Mouse (Mus musculus) liver, embryonic 16.5 days (tissue): ENCODE measurements around the gene Ksr1. TPM values are rescaled to one million over a fixed set of nuclear protein-coding genes. Genes with fewer than 3 reads are reported as not detected.

ENCODE experiments used
- ATAC-seq: fragments of 200-750 bp; cut with Nextera tagmentation; 2 replicates; pipeline ENCODE4 v1.8.0; 2017; ENCODE audit warnings: low read depth, mild to moderate bottlenecking, moderate number of reproducible peaks, moderate library complexity
- H3K27ac ChIP-seq: fragments of 300-500 bp; sonication (generic); 2 replicates; pipeline ENCODE4 v1.5.1; 2014; ENCODE audit warnings: mild to moderate bottlenecking, low read length
- H3K27me3 ChIP-seq: fragments of 300-500 bp; sonication (generic); 2 replicates; pipeline ENCODE4 v1.6.1; 2014; ENCODE audit warnings: low read depth, low read length, mixed read lengths; ENCODE audit not compliant: control insufficient read depth, insufficient read depth
- H3K36me3 ChIP-seq: fragments of 300-500 bp; sonication (generic); 2 replicates; pipeline ENCODE4 v1.6.1; 2014; ENCODE audit warnings: mild to moderate bottlenecking; ENCODE audit not compliant: control insufficient read depth, insufficient read depth
- H3K4me1 ChIP-seq: fragments of 300-500 bp; sonication (generic); 2 replicates; pipeline ENCODE4 v1.6.1; 2014; ENCODE audit warnings: low read depth, low read length, mixed read lengths; ENCODE audit not compliant: control insufficient read depth
- H3K4me2 ChIP-seq: fragments of 300-500 bp; sonication (generic); 2 replicates; pipeline ENCODE4 v1.6.1; 2014; ENCODE audit warnings: low read depth, low read length, mixed read lengths
- H3K4me3 ChIP-seq: fragments of 300-500 bp; sonication (generic); 2 replicates; pipeline ENCODE4 v1.5.1; 2014; ENCODE audit warnings: low read depth, mild to moderate bottlenecking, low read length
- H3K9ac ChIP-seq: fragments of 300-500 bp; sonication (generic); 2 replicates; pipeline ENCODE4 v1.6.1; 2014; ENCODE audit warnings: low read depth, low read length
- H3K9me3 ChIP-seq: fragments of 300-500 bp; sonication (generic); replicated peaks from 2 replicates; pipeline ENCODE4 v1.6.1; 2016; ENCODE audit warnings: low read length; ENCODE audit not compliant: control insufficient read depth
- WGBS: fragments of 180-500 bp; shearing (Covaris S2); extraction: QIAGEN DNeasy Blood & Tissue Kit; methylation state at CpG from one replicate; pipeline ENCODE4 v1.1.7; 2014; ENCODE audit not compliant: insufficient replicate concordance; 5-methylcytosine and 5-hydroxymethylcytosine counted together
- polyA plus RNA-seq: library from polyadenylated mRNA; unstranded; fragments of >200 nt; fragmentation: Nextera tagmentation; extraction: Ambion mirVana; gene quantifications from 2 replicates; pipeline ENCODE4 v1.2.1, GENCODE M21; 2015

Ksr1 gene
- polyA plus RNA-seq, 1 experiment from 2014 or later: 2.3 TPM

DNA sequence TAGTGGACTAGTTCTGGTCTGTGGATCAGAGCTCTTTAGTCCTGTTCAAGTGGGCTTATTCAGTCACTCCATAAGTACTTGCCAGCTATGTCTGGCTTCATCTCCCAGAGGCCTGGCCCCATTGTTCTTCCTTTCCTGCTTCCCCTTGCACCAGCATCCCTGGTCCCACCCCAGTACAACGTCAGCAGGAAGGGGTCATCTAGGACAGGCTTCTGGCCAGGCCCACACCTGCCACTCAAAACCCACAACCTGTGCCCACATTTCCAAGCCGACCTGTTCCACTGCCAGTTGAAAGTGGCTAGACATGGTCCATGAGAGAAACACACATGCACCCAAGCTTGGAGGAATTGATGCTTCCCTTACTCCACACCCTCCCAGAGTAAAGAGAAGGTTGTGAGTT lies 90.2 kb downstream of the Ksr1 start:
- no peak overlapping the region for H3K27ac ChIP-seq
- no peak for ATAC-seq
- H3K4me1 ChIP-seq: peaks cover 49% of the 10 kb centered on the region
- WGBS: 51% methylated on average over 2 of the region's 2 CpGs
- no peak overlapping the region for H3K4me2 ChIP-seq
- no peak overlapping the region for H3K4me3 ChIP-seq
- no peaks in the 10 kb centered on the region for H3K36me3 ChIP-seq
- H3K9ac ChIP-seq: no peak overlapping the region
- H3K9me3 ChIP-seq: no peaks in the 10 kb centered on the region
- H3K27me3 ChIP-seq: no peaks in the 10 kb centered on the region

DNA sequence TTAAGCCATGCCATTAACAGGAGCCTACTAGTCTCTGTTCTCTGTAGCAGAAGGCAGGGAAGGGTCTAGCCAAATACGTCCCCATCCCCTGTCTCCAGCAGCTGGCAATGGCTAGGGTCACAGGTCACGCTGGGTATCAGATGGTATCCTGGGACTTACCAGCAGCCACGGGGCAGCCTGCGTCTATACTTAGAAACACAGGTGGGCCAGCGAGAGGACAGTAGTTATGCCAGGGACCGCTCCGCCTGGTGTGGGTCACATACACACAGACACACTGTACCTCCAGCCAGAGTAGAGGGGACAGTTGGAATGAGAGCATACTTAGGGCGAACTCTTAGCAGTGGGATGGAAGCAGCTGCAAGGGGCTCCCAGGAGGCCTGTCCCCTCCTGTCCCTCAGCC lies 91.0 kb downstream of the Ksr1 start:
- H3K27me3 ChIP-seq: no peaks in the 10 kb centered on the region

DNA sequence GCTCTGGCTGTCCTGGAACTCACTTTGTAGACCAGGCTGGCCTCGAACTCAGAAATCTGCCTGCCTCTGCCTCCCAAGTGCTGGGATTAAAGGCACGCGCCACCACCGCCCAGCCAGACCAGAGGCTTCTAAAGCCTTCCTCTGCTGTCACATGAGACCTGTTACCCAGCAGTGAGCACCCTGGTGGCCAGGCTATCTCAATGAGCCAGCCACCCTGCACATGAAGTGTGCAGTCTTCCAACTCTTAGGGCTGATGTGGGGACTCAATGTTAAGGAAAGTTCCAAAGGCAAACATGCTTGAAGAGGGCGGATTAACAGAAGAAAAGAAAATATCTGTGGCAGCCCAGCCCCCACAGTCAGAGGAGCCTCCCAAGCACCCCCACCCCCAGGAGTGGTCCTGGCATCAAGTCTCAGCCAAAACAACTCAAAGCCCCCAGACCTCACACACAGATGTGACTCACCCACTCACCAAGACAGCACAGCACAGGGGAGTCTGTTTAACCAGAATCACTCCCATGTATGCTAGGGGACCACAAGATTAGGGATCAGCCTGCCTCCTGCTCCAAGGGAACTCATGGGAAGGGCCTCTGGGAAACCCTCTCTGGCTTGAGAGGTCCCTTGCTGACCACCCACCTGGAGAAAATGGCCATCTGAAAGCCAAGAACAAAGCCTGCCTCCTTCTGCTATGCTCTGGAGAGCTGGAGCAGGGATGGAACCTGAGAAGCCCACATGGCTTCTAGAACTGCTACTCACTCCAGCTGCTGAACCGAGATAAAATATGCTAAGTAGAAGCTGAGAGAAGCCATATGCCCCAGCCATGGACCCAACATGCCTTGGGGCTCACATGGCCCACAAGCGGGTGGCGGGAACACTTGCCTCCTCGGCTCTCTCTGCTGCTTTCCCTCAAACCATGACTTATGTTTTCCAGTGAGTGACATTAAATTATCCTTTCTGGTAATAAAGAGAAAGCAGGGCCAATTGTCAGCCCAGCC lies 91.8 kb downstream of the Ksr1 start:
- H3K27ac ChIP-seq: peak overlapping the region; percentile 84
- ATAC-seq: peak; percentile 83
- peak overlapping the region; percentile 4; the same call in 1 of the 2 replicates for H3K4me2 ChIP-seq
- H3K4me3 ChIP-seq: no peak overlapping the region
- 50% methylated on average over 9 of the region's 9 CpGs for WGBS
- H3K9me3 ChIP-seq: no peaks in the 10 kb centered on the region
- H3K9ac ChIP-seq: peak overlapping the region; percentile 37; the same call in 1 of the 2 replicates
- H3K4me1 ChIP-seq: peaks cover 53% of the 10 kb centered on the region
- H3K27me3 ChIP-seq: no peaks in the 10 kb centered on the region
- no peaks in the 10 kb centered on the region for H3K36me3 ChIP-seq

More for the DNA sequence above, 91.0 kb downstream of the Ksr1 start:
- H3K9me3 ChIP-seq: no peaks in the 10 kb centered on the region
- H3K4me1 ChIP-seq: peaks cover 56% of the 10 kb centered on the region
- H3K4me3 ChIP-seq: no peak overlapping the region
- no peaks in the 10 kb centered on the region for H3K36me3 ChIP-seq
- ATAC-seq: no peak
- 87% methylated on average over 8 of the region's 8 CpGs for WGBS
- peak overlapping the region; percentile 84 for H3K27ac ChIP-seq
- 0 out of 2 replicates have a peak overlapping the region, but pooled peaks have one; percentile 4 for H3K4me2 ChIP-seq
- H3K9ac ChIP-seq: no peak overlapping the region

DNA sequence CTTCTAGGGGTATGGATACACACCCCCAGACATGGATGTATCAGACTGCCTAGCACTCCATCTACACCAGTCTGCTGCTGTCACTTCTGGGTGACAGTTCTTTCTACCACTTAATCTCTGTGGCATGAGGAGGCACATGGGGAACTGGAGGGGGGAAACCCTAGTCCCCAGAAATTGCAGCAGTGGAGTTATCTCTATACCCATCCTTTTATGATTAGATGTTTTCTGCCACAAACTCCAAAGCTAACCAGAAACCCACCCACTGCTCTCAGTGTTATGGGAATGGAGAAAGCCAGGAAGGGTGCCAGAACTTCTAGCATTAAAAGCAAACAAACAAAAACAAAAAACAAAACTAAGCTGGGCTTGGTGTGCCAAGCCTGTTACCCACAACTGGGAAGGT lies 92.8 kb downstream of the Ksr1 start:
- Histone ChIP-seq H3K4me3 (no peak overlapping the region), H3K27me3 (no peaks in the 10 kb centered on the region), H3K27ac (no peak overlapping the region), H3K9me3 (no peaks in the 10 kb centered on the region), H3K9ac (no peak overlapping the region), H3K4me2 (no peak overlapping the region), H3K4me1 (peaks cover 49% of the 10 kb centered on the region), H3K36me3 (no peaks in the 10 kb centered on the region)
- no peak for ATAC-seq

DNA sequence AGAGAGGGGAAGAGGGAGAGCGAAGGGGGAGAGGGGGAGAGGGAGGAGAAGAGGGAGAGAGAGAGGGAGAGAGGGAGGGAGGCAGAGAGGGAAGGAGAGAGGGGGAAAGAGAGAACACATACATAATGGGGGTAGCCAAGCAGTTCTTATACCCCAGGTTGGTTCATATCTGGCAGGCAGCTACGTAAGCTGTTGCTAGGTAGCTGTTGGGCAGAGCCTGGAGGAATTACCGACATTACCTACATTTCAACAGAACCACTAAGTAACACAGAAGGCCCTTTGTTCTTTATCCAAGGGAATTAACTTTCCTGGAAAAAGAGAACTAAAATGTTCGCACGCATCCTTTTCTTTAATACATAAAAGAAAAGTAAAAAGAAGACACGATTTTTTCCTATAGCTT lies 93.4 kb downstream of the Ksr1 start:
- no peak for ATAC-seq
- Histone ChIP-seq H3K36me3 (no peaks in the 10 kb centered on the region), H3K9me3 (no peaks in the 10 kb centered on the region), H3K27ac (no peak overlapping the region), H3K9ac (no peak overlapping the region), H3K27me3 (no peaks in the 10 kb centered on the region), H3K4me2 (no peak overlapping the region), H3K4me1 (peaks cover 42% of the 10 kb centered on the region), H3K4me3 (no peak overlapping the region)
- WGBS: 82% methylated on average over 6 of the region's 6 CpGs

DNA sequence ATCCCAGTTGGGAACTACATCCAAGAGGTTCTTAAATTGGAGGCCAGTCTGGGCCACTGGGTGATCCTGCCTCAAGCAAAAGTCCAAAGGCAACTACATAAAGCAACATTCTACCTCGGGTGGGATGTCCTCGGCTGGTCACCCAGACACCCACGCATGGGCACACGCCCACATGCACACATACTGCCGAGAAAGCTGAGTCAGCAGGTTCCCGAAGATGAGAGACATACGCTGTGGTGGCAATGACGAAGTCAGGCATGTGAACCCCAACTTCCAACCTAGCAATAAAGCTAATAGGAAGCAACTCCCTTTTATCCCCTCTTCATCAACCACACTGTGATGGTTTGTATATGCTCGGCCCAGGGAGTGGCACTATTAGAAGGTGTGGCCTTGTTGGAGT lies 94.7 kb downstream of the Ksr1 start:
- Histone ChIP-seq H3K4me2 (peak overlapping the region; percentile 49), H3K9ac (no peak overlapping the region; the same call in 1 of the 2 replicates), H3K36me3 (no peaks in the 10 kb centered on the region), H3K27ac (no peak overlapping the region), H3K4me3 (no peak overlapping the region), H3K27me3 (no peaks in the 10 kb centered on the region), H3K4me1 (peaks cover 39% of the 10 kb centered on the region), H3K9me3 (no peaks in the 10 kb centered on the region)
- 27% methylated on average over 9 of the region's 9 CpGs for WGBS
- peak; percentile 45; the same call in 1 of the 2 replicates for ATAC-seq

DNA sequence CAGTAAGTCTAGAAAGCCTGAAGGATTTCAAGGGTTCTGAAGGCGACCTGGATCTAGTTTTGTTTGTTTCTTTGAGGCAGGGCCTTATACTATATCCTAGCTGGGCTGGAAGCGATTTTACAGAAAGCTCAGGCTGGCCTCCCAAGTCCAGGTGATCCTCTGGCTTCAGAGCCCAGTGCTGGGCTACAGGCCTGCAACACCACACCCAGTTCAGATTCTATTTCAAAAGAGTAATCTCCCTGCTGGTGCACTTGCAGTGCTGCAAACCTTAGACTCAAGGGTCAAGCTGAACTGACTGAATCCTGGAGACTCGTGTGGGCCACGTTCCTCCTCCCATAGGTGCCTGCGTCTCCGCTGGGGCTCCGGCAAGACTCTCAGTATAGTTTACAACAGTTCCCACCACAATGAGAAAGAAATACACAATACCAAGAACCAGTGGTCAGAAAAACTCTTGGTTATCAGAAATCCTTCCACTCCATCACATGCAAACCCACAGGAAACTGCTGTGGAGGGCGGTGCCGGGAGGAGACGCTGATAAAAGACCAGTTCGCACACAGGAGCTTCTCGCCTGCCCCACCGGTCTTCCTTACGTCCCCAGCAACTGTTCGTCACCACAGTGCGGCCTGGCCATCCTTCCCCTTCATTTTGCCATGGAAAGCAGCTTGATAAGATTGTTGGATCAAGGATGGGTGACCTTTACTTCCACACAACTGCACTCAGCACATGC lies 95.3 kb downstream of the Ksr1 start:
- H3K4me3 ChIP-seq: no peak overlapping the region
- no peaks in the 10 kb centered on the region for H3K9me3 ChIP-seq
- H3K4me2 ChIP-seq: peak overlapping the region; percentile 49
- peaks cover 39% of the 10 kb centered on the region for H3K4me1 ChIP-seq
- no peaks in the 10 kb centered on the region for H3K27me3 ChIP-seq
- no peak overlapping the region for H3K27ac ChIP-seq
- no peak overlapping the region; the same call in 1 of the 2 replicates for H3K9ac ChIP-seq
- ATAC-seq: peak; percentile 50
- no peaks in the 10 kb centered on the region for H3K36me3 ChIP-seq
- 22% methylated on average over 16 of the region's 16 CpGs for WGBS

DNA sequence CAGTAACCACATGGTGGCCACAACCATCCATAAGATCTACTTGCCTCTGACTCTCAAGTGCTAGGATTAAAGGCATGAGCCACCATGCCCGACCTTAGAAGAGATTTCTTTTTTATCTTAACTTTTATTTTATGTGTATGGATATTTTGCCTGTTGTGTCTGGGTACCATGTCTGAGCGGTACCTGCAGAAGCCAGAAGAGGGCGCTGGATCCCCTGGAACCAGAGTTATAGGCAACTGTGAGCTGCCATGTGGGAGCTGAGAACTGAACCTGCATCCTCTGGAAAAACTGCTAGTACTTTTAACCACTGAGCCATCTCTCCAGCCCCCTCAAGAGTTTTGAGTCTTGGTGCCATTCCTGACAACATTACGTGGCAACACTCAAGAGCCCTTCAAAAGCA lies 97.3 kb downstream of the Ksr1 start:
- ATAC-seq: no peak
- H3K9ac ChIP-seq: no peak overlapping the region
- 75% methylated on average over 4 of the region's 4 CpGs for WGBS

More for the DNA sequence above, 97.3 kb downstream of the Ksr1 start:
- Histone ChIP-seq H3K4me3 (no peak overlapping the region), H3K9me3 (no peaks in the 10 kb centered on the region), H3K36me3 (no peaks in the 10 kb centered on the region), H3K27ac (no peak overlapping the region), H3K4me2 (no peak overlapping the region), H3K4me1 (peaks cover 24% of the 10 kb centered on the region), H3K27me3 (no peaks in the 10 kb centered on the region)
